Mouse (Mus musculus): Measurements from ENCODE around the gene Hivep3.

- no peak for TF ChIP-seq POLR2A (IDR thresholded peaks at IDR 0.05; ENCODE audit: borderline replicate concordance, extremely low read depth, insufficient read depth, insufficient read length, poor library complexity, severe bottlenecking)
- TF ChIP-seq CTCF (IDR thresholded peaks at IDR 0.05; ENCODE audit: borderline replicate concordance, extremely low read depth, insufficient read depth, insufficient read length): no peak
Measured at GRCm38 (mm10) chr4:120134223-120134622, 400.6 kb downstream of the Hivep3 start.
